Mouse (Mus musculus): Measurements from ENCODE around the gene Fbxw21. TPM values are rescaled to one million over a fixed set of nuclear protein-coding genes. Genes with fewer than 3 reads are reported as not detected.

Gene Fbxw21
- total RNA-seq, 2 experiments from 2014 or later, result not detected

GRCm38 (mm10) chr9:109114276-109114675 is 47.6 kb downstream of the Fbxw21 start:
- DNase-seq (ENCODE audit: low spot score in 2 of 2), result no peak
- intact Hi-C loops (cut with DNase I), result no loop called here

DNA sequence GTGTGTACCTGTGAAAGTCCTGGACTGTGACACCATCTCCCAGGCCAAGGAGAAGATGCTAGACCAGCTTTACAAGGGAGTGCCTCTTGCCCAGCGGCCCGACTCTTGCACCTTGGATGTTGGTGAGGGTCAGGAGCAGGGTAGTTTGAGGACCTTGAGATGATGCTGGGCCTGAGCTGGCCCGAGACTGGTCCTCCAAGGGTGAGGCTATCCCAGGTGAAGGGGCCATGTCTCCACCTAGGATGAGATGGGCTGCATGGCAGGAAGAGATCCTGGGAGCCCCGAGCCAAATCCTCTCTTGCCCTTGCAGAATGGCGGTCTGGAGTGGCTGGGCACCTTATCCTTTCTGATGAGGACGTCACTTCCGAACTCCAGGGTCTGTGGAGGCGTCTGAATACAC is 48.5 kb downstream of the Fbxw21 start:
- DNase-seq (ENCODE audit: low spot score in 2 of 2), result no peak
- intact Hi-C loops (cut with DNase I), result no loop called here

DNA sequence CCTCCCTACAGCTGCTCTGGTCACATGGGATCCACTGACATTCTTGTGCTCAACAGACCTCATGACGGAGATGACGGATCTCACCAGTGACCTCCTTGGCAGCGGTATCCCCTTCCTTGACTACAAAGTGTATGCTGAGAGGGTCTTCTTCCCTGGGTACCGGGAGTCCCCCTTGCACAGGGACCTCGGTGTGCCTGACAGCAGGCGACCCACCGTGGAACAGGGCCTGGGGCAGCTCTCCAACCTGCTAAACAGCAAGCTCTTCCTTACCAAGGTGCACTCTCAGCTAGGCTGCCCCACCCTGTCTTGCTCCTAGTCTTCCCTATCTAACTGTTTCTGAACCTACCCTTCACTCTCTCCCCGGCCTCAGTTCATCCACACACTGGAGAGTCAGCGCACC is 50.2 kb downstream of the Fbxw21 start:
- intact Hi-C loops (cut with DNase I), result no loop called here
- DNase-seq (ENCODE audit: low spot score in 2 of 2), result no peak

DNA sequence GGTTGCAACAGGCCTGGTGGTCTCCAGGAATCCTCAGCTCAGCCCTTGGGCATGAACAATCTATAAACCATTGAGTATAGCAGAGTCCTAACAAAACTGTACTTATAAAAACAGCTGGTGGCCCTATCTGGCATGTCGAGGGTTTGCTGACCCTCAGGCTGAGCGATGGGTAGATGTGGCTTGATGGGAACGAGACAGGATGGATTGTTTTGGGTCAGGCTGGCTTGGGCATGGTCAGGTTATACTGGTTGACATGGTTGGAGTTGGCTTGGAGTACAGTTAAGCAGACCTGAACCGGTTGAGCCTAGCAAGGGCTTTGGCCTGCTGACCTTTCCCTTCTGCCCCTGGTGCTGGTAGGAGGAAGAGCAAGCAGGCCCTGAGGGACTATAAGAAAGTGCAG is 50.7 kb downstream of the Fbxw21 start:
- intact Hi-C loops (cut with DNase I), result no loop called here
- DNase-seq (ENCODE audit: low spot score in 2 of 2), result no peak

DNA sequence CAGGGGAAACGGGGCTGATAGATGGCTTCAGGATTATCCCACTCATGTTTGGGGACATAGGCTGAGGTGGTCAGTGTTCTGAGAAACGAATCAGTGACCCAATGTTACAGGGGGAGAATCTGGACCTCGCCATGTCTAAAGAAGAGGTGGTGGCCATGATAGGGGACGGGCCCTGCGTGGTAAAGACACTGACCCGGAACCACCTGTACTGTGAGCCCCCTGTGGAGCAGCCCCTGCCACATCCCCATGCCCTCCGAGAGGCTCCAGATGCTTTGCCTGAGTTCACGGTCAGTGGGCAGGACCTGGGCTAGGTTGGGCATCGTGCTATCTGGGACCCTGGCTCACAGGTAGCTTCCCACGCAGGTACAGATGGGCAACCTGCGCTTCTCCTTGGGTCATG is 51.6 kb downstream of the Fbxw21 start:
- DNase-seq (ENCODE audit: low spot score in 2 of 2), result no peak
- intact Hi-C loops (cut with DNase I), result no loop called here

- intact Hi-C loops (cut with DNase I), result no loop called here
- DNase-seq (ENCODE audit: low spot score in 2 of 2), result no peak
Observed at GRCm38 (mm10) chr9:109107341-109107740, 54.5 kb downstream of the Fbxw21 start.

DNA sequence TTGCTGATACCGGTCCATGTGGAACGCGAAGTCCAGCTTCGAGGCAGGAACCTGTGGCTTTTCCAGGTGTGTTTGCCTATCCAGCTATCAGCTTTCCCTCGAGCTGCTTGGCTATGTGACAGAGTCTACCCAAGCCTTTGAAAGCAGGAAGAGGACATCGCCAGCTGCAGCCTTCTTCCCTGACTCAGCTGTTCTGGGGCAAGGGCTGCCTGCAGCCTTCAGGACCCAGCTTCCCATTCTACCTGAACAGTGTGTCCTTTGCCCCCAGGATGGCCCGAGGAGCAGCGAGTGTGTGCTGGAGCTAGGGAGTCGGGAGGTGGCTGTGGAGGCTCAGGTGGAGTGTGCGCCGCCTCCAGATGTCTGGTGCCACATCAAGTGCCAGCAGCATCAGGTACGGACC is 56.2 kb downstream of the Fbxw21 start:
- intact Hi-C loops (cut with DNase I), result no loop called here
- no peak for DNase-seq (ENCODE audit: low spot score in 2 of 2)

DNA sequence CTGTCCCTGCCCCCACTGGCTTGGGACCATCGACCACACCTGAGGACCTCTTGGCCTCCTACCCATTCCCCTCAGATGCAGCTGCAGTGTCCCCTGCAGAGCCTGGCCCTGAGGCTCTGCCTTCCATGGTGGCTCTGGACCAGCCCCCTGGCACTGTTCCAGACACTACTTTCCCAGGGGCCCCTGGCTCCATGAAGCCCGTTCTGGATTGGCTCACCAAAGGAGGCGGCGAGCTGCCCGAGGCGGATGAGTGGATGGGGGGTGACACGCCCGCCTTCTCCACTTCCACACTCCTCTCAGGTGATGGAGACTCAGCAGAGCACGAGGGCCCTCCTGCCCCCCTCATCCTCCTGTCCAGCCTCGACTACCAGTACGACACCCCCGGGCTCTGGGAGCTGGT is 56.8 kb downstream of the Fbxw21 start:
- DNase-seq (ENCODE audit: low spot score in 2 of 2), result peak; percentile 44 to 51
- intact Hi-C loops (cut with DNase I), result no loop called here

DNA sequence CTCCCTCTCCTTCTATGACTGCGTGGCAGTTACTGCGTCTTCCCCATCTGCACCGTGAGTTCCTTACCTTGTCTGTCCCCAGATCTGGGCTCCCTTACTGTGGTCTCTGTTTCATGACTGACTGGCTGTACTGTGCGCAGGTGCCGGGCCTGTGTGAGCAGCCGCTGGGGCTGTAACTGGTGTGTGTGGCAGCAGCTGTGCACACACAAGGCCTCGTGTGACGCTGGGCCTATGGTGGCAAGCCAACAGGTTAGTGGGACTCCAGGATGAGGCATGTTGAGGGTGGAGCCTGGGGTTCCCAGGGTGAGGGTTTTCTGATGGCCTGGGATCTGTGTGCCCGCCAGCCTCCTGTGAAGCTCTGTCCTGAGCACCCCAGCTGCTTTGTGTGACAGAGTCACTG is 57.8 kb downstream of the Fbxw21 start:
- DNase-seq (ENCODE audit: low spot score in 2 of 2), result no peak
- intact Hi-C loops (cut with DNase I), result no loop called here

- no peak for DNase-seq (ENCODE audit: low spot score in 2 of 2)
- intact Hi-C loops (cut with DNase I), result no loop called here
Observed at GRCm38 (mm10) chr9:109103250-109103649, 58.6 kb downstream of the Fbxw21 start.

- intact Hi-C loops (cut with DNase I), result no loop called here
- DNase-seq (ENCODE audit: low spot score in 2 of 2), result no peak
Observed at GRCm38 (mm10) chr9:109102541-109102940, 59.3 kb downstream of the Fbxw21 start.

DNA sequence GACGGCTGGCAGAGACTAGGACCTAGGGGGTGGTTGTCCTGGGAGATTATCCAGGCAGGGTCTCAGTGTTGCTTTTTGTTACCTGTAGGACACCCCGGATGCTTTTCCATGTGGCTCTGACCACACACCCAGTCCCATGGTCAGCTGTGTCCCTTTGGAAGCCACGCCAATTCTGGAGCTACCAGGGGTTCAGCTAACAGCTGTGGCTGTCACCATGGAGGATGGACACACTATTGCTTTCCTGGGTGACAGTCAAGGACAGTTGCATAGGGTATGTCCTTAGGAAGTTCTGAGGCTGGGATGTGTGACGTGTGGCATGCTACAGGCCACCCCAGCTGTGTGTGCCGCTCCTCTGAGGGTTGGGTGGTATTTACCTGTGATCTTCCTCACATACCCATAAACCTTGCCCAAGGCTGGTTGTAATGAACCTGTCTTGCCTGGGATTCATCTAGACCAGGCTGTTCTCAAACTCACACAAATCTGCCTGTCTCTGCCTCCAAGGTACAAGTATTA is 59.9 kb downstream of the Fbxw21 start:
- intact Hi-C loops (cut with DNase I), result no loop called here
- no peak for DNase-seq (ENCODE audit: low spot score in 2 of 2)

DNA sequence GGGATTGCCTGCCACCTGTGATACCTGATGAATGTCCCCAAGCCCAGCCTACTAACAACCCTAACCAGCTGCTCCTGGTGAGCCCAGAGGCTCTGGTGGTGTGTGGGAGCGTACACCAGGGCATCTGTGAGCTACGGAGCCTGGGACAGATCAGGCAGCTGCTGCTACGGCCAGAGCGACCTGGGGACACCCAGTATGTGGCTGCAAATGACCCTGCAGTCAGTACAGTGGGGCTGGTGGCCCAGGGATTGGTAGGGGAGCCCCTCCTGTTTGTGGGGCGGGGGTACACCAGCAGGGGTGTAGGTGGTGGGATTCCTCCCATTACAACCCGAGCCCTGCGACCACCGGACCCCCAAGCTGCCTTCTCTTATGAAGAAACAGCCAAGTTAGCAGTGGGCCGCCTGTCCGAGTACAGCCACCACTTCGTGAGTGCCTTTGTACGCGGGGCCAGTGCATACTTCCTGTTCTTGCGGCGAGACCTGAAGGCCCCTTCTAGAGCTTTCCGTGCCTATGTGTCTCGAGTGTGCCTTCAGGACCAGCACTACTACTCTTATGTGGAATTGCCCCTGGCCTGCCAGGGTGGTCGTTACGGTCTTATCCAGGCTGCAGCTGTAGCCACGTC is 61.4 kb downstream of the Fbxw21 start:
- no peak for DNase-seq (ENCODE audit: low spot score in 2 of 2)
- intact Hi-C loops (cut with DNase I), result no loop called here

GRCm38 (mm10) chr9:109098969-109099368 is 62.9 kb downstream of the Fbxw21 start:
- intact Hi-C loops (cut with DNase I), result loop anchor here (10.0 kb wide), 1 partner anchor 736 kb away; the partner anchor contains the start of gene Nme6
- DNase-seq (ENCODE audit: low spot score in 2 of 2), result peak in 1 of 2 experiments; percentile 54

DNA sequence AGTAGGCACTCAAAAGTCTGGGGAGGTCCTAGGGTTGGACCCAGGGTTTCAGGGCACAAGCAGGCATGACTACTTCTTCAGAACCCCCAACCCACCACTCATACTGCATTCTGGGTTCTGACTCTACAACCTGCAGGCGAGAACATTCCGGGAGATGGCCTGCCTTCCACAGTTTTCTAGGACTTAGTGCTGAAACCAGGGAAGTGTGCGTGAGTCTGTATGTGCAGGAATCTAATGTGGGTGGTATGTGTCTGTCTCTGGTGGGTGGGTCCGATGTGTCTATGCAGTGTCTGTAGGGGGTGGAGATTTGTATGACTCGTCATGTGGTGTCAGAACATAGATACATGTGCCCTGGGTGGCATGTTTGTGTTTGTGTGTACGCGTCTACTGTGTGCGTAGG is 63.5 kb downstream of the Fbxw21 start:
- intact Hi-C loops (cut with DNase I), result loop anchor here (10.0 kb wide), 1 partner anchor 736 kb away; the partner anchor contains the start of gene Nme6
- DNase-seq (ENCODE audit: low spot score in 2 of 2), result no peak

DNA sequence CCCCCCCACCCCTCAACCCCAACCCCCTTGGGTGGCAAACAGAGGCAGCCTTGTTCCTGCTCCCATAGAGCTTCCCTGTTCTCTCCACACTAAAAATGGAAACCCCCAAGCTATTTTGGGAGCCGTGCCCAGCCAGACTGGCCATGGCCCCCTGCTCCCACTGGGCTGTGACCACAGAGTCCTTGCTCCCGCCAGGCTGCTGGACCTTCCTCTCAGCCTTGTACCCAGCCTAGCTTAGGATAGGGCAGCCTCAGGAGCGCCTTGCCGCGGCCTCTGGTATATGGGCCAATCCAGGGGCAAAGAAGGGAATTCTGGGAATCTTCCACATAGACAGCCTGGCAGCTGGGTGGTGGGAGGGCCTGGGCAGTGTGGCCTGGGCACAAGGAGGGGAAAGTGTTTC is 64.0 kb downstream of the Fbxw21 start:
- intact Hi-C loops (cut with DNase I), result loop anchor here (10.0 kb wide), 1 partner anchor 737 kb away; the partner anchor contains the start of gene Nme6
- peak; percentile 68 to 76 for DNase-seq (ENCODE audit: low spot score in 2 of 2)

GRCm38 (mm10) chr9:109097291-109097690 is 64.5 kb downstream of the Fbxw21 start:
- no peak for DNase-seq (ENCODE audit: low spot score in 2 of 2)
- intact Hi-C loops (cut with DNase I), result loop anchor here (10.0 kb wide), 1 partner anchor 738 kb away; the partner anchor contains the start of gene Nme6

- no peak for DNase-seq (ENCODE audit: low spot score in 2 of 2)
- intact Hi-C loops (cut with DNase I), result loop anchor here (10.0 kb wide), 1 partner anchor 738 kb away; the partner anchor contains the start of gene Nme6
Observed at GRCm38 (mm10) chr9:109096856-109097255, 65.0 kb downstream of the Fbxw21 start.

- DNase-seq (ENCODE audit: low spot score in 2 of 2), result peak in 1 of 2 experiments; percentile 37
- intact Hi-C loops (cut with DNase I), result loop anchor here (10.0 kb wide), 1 partner anchor 739 kb away; the partner anchor contains the start of gene Nme6
Observed at GRCm38 (mm10) chr9:109096251-109096661, 65.6 kb downstream of the Fbxw21 start.

- DNase-seq (ENCODE audit: low spot score in 2 of 2), result peak; percentile 67 to 72
- intact Hi-C loops (cut with DNase I), result loop anchor here (10.0 kb wide), 1 partner anchor 739 kb away; the partner anchor contains the start of gene Nme6
Observed at GRCm38 (mm10) chr9:109095137-109095982, 66.5 kb downstream of the Fbxw21 start, which contains the start of gene Plxnb1. Plxnb1 (plus strand) TSS chr9:109095389.

All from left cerebral cortex, postnatal 14 days (tissue).